Mouse (Mus musculus) myocyte (in vitro differentiated cells): Measurements from ENCODE around the gene Mras.

ENCODE experiments used
- CEBPB ChIP-seq: IDR thresholded peaks from 2 replicates; pipeline ENCODE4 v1.6.1; 2011; ENCODE audit warnings: mild to moderate bottlenecking, moderate library complexity; ENCODE audit not compliant: poor library complexity, insufficient read depth, severe bottlenecking
- E2F4 ChIP-seq: IDR thresholded peaks from one replicate; pipeline ENCODE4 v1.6.1; 2011; ENCODE audit warnings: mild to moderate bottlenecking, control low read depth, moderate library complexity; ENCODE audit not compliant: insufficient read depth
- MAX ChIP-seq: IDR thresholded peaks from one replicate; pipeline ENCODE4 v1.6.1; 2011; ENCODE audit warnings: low read depth, mild to moderate bottlenecking, control low read depth
- MYOD1 ChIP-seq, 3 experiments: IDR thresholded peaks; one replicate each; pipeline ENCODE4 v1.6.1; 2011; ENCODE audit warnings: control low read depth in 2 of 3, low read depth in 2 of 3, mild to moderate bottlenecking in 2 of 3, moderate library complexity in 1 of 3; ENCODE audit not compliant: insufficient read length in 2 of 3, control insufficient read depth in 1 of 3
- MYOG ChIP-seq, 3 experiments: IDR thresholded peaks; one replicate each; pipeline ENCODE4 v1.6.1; 2011; ENCODE audit warnings: control low read depth in 2 of 3, low read depth in 2 of 3, mild to moderate bottlenecking in 2 of 3; ENCODE audit not compliant: insufficient read length in 2 of 3, control insufficient read depth in 1 of 3, insufficient read depth in 1 of 3
- POLR2A ChIP-seq: IDR thresholded peaks from one replicate; pipeline ENCODE4 v1.6.1; 2011; ENCODE audit warnings: low read depth, mild to moderate bottlenecking, control low read depth, moderate library complexity; ENCODE audit not compliant: insufficient read length
- POLR2AphosphoS2 ChIP-seq: IDR thresholded peaks from one replicate; pipeline ENCODE4 v1.6.1; 2011; ENCODE audit warnings: low read depth, control low read depth; ENCODE audit not compliant: insufficient read length
- TCF12 ChIP-seq: IDR thresholded peaks from one replicate; pipeline ENCODE4 v1.6.1; 2011; ENCODE audit warnings: mild to moderate bottlenecking, control low read depth; ENCODE audit not compliant: poor library complexity, insufficient read depth, severe bottlenecking
- USF1 ChIP-seq: IDR thresholded peaks from one replicate; pipeline ENCODE4 v1.6.1; 2011; ENCODE audit warnings: low read depth, mild to moderate bottlenecking, control low read depth, moderate library complexity

GRCm38 (mm10) chr9:99411093-99411492, 26.1 kb downstream of the Mras start:
- no peak for TF ChIP-seq MYOG (IDR thresholded peaks at IDR 0.05; ENCODE audit: control insufficient read depth in 1 of 3, insufficient read depth in 1 of 3, insufficient read length in 2 of 3, low read depth in 2 of 3)
- no peak for TF ChIP-seq USF1
- no peak for TF ChIP-seq POLR2A
- no peak for TF ChIP-seq MYOD1 (IDR thresholded peaks at IDR 0.05; ENCODE audit: control insufficient read depth in 1 of 3, insufficient read length in 2 of 3, low read depth in 2 of 3)
- no peak for TF ChIP-seq E2F4
- TF ChIP-seq POLR2AphosphoS2 = no peak
- TF ChIP-seq TCF12 = no peak
- no peak for TF ChIP-seq MAX
- no peak for TF ChIP-seq CEBPB
